ENCODE assay signal across 8 mouse cellular contexts in genomic region chr16:17927351-17928082, GRCm38 (mm10). TPM values are rescaled to one million over a fixed set of nuclear protein-coding genes. Genes with fewer than 3 reads are reported as not detected.
DNase-seq lines count a peak whose midpoint lies in the region; ATAC-seq and TF ChIP-seq lines count a peak whose summit lies in the region.

No protein-coding gene starts in this region.

- WGBS in hindbrain, embryonic 13.5 days = under 1% methylated on average over 65 of the region's 72 CpGs
- under 1% methylated on average over 64 of the region's 72 CpGs for whole genome bisulfite sequencing in midbrain, postnatal 0 days

- H3K36me3 ChIP-seq in G1E (replicated peaks) = peaks cover 43% of the 10 kb centered on the region
- H3K36me3 ChIP-seq in hindbrain, embryonic 13.5 days = peaks cover 19% of the 10 kb centered on the region
- H3K36me3 ChIP-seq in midbrain, postnatal 0 days (ENCODE audit: insufficient read depth, low read length) = peaks cover 19% of the 10 kb centered on the region

- no peak for TF ChIP-seq CTCF in G1E (IDR thresholded peaks at IDR 0.05; ENCODE audit: low read depth, low read length)
- TF ChIP-seq CTCF in midbrain, postnatal 0 days (IDR thresholded peaks at IDR 0.05) = no peak

- ATAC-seq in G1E (ENCODE audit: extremely low read depth, insufficient number of reproducible peaks, low FRiP score, poor library complexity, severe bottlenecking) = no peak
- ATAC-seq in hindbrain, embryonic 13.5 days (ENCODE audit: low FRiP score) = peak; percentile 47
- peak; percentile 45 for ATAC-seq in midbrain, postnatal 0 days (ENCODE audit: low FRiP score)

- peak overlapping the region; percentile 92 for H3K27ac ChIP-seq in hindbrain, embryonic 13.5 days
- peak overlapping the region; percentile 89 for H3K27ac ChIP-seq in midbrain, postnatal 0 days (ENCODE audit: low read depth, low read length)

- peaks cover 65% of the 10 kb centered on the region for H3K4me1 ChIP-seq in G1E (ENCODE audit: insufficient read depth, low read depth, low read length)
- H3K4me1 ChIP-seq in hindbrain, embryonic 13.5 days (replicated peaks) = peaks cover 41% of the 10 kb centered on the region
- H3K4me1 ChIP-seq in midbrain, postnatal 0 days (ENCODE audit: insufficient read depth, low read length) = peaks cover 11% of the 10 kb centered on the region; the same call in 1 of the 2 replicates

- H3K9me3 ChIP-seq in G1E (replicated peaks) = no peaks in the 10 kb centered on the region
- H3K9me3 ChIP-seq in hindbrain, embryonic 13.5 days = no peaks in the 10 kb centered on the region
- H3K9me3 ChIP-seq in midbrain, postnatal 0 days (ENCODE audit: low read length) = no peaks in the 10 kb centered on the region

- H3K27me3 ChIP-seq in G1E (ENCODE audit: insufficient read depth, low read length) = peaks cover 9% of the 10 kb centered on the region; the same call in 1 of the 2 replicates
- H3K27me3 ChIP-seq in hindbrain, embryonic 13.5 days = no peaks in the 10 kb centered on the region
- no peaks in the 10 kb centered on the region for H3K27me3 ChIP-seq in midbrain, postnatal 0 days (ENCODE audit: insufficient read depth, low read length)

- H3K4me3 ChIP-seq in G1E (ENCODE audit: low read depth, low read length) = peak overlapping the region; percentile 89
- peak overlapping the region; percentile 82 for H3K4me3 ChIP-seq in hindbrain, embryonic 13.5 days
- H3K4me3 ChIP-seq in midbrain, postnatal 0 days (ENCODE audit: low read depth, low read length) = peak overlapping the region; percentile 87

- H3K9ac ChIP-seq in hindbrain, embryonic 13.5 days = peak overlapping the region; percentile 91
- peak overlapping the region; percentile 92 for H3K9ac ChIP-seq in midbrain, postnatal 0 days (replicated peaks; ENCODE audit: low read length, poor library complexity, severe bottlenecking)

- H3K4me2 ChIP-seq in hindbrain, embryonic 13.5 days = peak overlapping the region; percentile 77
- H3K4me2 ChIP-seq in midbrain, postnatal 0 days (ENCODE audit: low read depth, low read length, poor library complexity, severe bottlenecking) = peak overlapping the region; percentile 93

- peak; percentile 37 for DNase-seq in gastrocnemius, postnatal 10 days
- no peak for DNase-seq in gastrocnemius, postnatal 14 days
- peak; percentile 62 for DNase-seq in G1E (ENCODE audit: low spot score)
- peak; percentile 80 for DNase-seq in embryo, embryonic 9.5 days (ENCODE audit: extremely low spot score)
- peak; percentile 49 for DNase-seq in liver
- DNase-seq in midbrain, postnatal 0 days (ENCODE audit: low spot score) = peak; percentile 20
- peak; percentile 32 for DNase-seq in testis, postnatal 14 days (ENCODE audit: low spot score)

- intact Hi-C loops in gastrocnemius, postnatal 14 days (cut with DNase I; ENCODE audit: low total_unique reads) = no loop called here

RNA-seq across cellular contexts. Expression of gene Slc25a1, which starts 0.5 kb away (rescaled TPM):
- total RNA-seq in gastrocnemius, postnatal 10 days (2021) = 10 to 100 TPM in 1 of 2 experiments, 1 to 10 TPM in 1; 9.9 to 11.5 TPM
- total RNA-seq in gastrocnemius, postnatal 14 days (2021) = 1 to 10 TPM; 4.9 to 7.7 TPM
- total RNA-seq in G1E (2014; fragmentation: Nextera tagmentation) (47.5 and 57.3 TPM in 2 replicates), G1E (2017) (76.4 and 92.8 TPM in 2 replicates)
- 209 and 244 TPM in 2 replicates for polyA plus RNA-seq in G1E (2012)
- polyA plus RNA-seq in hindbrain, embryonic 13.5 days (2015; fragmentation: Nextera tagmentation; extraction: Ambion mirVana) = 172 and 173 TPM in 2 replicates
- total RNA-seq in midbrain, postnatal 0 days (2014; rRNA removed) = 178 and 184 TPM in 2 replicates
- 146 and 155 TPM in 2 replicates for polyA plus RNA-seq in midbrain, postnatal 0 days (2015; fragmentation: Nextera tagmentation; extraction: Ambion mirVana)

RNA-seq across cellular contexts. Expression of gene Gsc2, which starts 12.7 kb away (rescaled TPM):
- total RNA-seq in gastrocnemius, postnatal 10 days (2021) = not detected
- total RNA-seq in gastrocnemius, postnatal 14 days (2021) = not detected
- total RNA-seq in G1E (2014; fragmentation: Nextera tagmentation) (not detected in 2 replicates), G1E (2017) (not detected in 2 replicates)
- polyA plus RNA-seq in G1E (2012) = not detected in 2 replicates
- 0.94 and 1.1 TPM in 2 replicates for polyA plus RNA-seq in hindbrain, embryonic 13.5 days (2015; fragmentation: Nextera tagmentation; extraction: Ambion mirVana)
- 0.61 TPM in 1 of 2 replicates, not detected in the other for total RNA-seq in midbrain, postnatal 0 days (2014; rRNA removed)
- polyA plus RNA-seq in midbrain, postnatal 0 days (2015; fragmentation: Nextera tagmentation; extraction: Ambion mirVana) = 0.31 and 0.52 TPM in 2 replicates

RNA-seq across cellular contexts. Expression of gene Ess2, which starts 16.4 kb away (rescaled TPM):
- 10 to 100 TPM; 11.0 to 13.8 TPM for total RNA-seq in gastrocnemius, postnatal 10 days (2021)
- 1 to 10 TPM; 9.0 to 9.3 TPM for total RNA-seq in gastrocnemius, postnatal 14 days (2021)
- 13.7 and 19.3 TPM in 2 replicates for total RNA-seq in G1E (2014; fragmentation: Nextera tagmentation)
- 29.1 and 31.0 TPM in 2 replicates for total RNA-seq in G1E (2017)
- 25.6 and 27.6 TPM in 2 replicates for polyA plus RNA-seq in G1E (2012)
- 47.8 and 53.9 TPM in 2 replicates for polyA plus RNA-seq in hindbrain, embryonic 13.5 days (2015; fragmentation: Nextera tagmentation; extraction: Ambion mirVana)
- total RNA-seq in midbrain, postnatal 0 days (2014; rRNA removed) = 40.4 and 52.2 TPM in 2 replicates
- polyA plus RNA-seq in midbrain, postnatal 0 days (2015; fragmentation: Nextera tagmentation; extraction: Ambion mirVana) = 41.3 and 43.4 TPM in 2 replicates

RNA-seq across cellular contexts. Expression of gene Tssk2, which starts 29.1 kb away (rescaled TPM):
- total RNA-seq in gastrocnemius, postnatal 10 days (2021) = not detected
- not detected for total RNA-seq in gastrocnemius, postnatal 14 days (2021)
- not detected in 2 replicates for total RNA-seq in G1E (2014; fragmentation: Nextera tagmentation)
- 0.23 TPM in 1 of 2 replicates, not detected in the other for total RNA-seq in G1E (2017)
- not detected in 2 replicates for polyA plus RNA-seq in G1E (2012)
- polyA plus RNA-seq in hindbrain, embryonic 13.5 days (2015; fragmentation: Nextera tagmentation; extraction: Ambion mirVana) = not detected in 2 replicates
- total RNA-seq in midbrain, postnatal 0 days (2014; rRNA removed) = not detected in 2 replicates
- polyA plus RNA-seq in midbrain, postnatal 0 days (2015; fragmentation: Nextera tagmentation; extraction: Ambion mirVana) = not detected in 2 replicates

RNA-seq across cellular contexts. Expression of gene Dgcr2, which starts 29.2 kb away (rescaled TPM):
- total RNA-seq in gastrocnemius, postnatal 10 days (2021) = 10 to 100 TPM; 36.7 to 40.4 TPM
- 10 to 100 TPM; 26.4 to 30.6 TPM for total RNA-seq in gastrocnemius, postnatal 14 days (2021)
- total RNA-seq in G1E (2014; fragmentation: Nextera tagmentation) = 20.5 and 23.2 TPM in 2 replicates
- 25.5 and 32.2 TPM in 2 replicates for total RNA-seq in G1E (2017)
- 16.5 and 27.8 TPM in 2 replicates for polyA plus RNA-seq in G1E (2012)
- polyA plus RNA-seq in hindbrain, embryonic 13.5 days (2015; fragmentation: Nextera tagmentation; extraction: Ambion mirVana) = 94.0 and 101 TPM in 2 replicates
- 161 and 178 TPM in 2 replicates for total RNA-seq in midbrain, postnatal 0 days (2014; rRNA removed)
- 94.0 and 95.9 TPM in 2 replicates for polyA plus RNA-seq in midbrain, postnatal 0 days (2015; fragmentation: Nextera tagmentation; extraction: Ambion mirVana)
